Mouse (Mus musculus): ENCODE results near the gene Cdip1. TPM values are rescaled to one million over a fixed set of nuclear protein-coding genes. Genes with fewer than 3 reads are reported as not detected.
"Not testable (repeated sequence)": the region's sequence is repeated elsewhere in the genome, so short reads cannot be mapped to it uniquely, and the experiment has no call there.

The Cdip1 gene
- total RNA-seq, 2 experiments from 2014 or later, result 107 to 114 TPM

DNA sequence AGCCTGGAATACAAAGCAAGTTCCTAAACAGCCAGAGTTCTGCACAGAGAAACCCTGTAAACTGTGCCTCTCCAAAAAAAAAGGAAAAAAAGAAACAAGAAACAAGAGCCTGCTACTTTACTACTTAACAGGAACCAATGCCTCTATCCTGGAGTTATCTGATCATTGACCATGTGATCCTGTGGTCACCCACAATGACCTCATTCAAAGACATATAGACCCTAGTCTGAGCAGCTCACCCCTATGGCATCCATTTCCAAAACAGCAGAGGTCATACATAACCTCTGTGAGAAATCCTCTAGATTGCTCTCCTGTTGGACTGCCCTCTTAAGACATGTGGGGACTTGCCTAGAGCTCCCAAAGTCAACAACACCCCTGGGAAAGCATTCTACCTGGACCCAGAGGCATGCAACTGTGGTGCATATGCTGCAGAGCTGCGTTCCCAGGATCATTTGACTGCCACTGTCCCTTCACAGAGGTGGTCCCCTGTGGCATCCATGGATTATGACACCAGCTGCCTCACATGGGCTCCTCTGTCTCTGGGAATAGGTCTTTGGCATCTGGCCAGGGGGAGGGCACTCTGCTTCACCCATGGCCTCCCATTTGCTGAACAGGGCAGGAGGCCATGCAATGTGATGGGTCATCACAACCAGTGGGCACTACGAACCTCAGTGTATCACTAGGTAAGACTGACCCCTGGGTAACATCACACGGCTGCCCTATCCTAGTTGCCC, 12.8 kb downstream of the Cdip1 start:
- peak in 1 of 2 experiments; percentile 27 for DNase-seq (ENCODE audit: low spot score in 2 of 2)

GRCm38 (mm10) chr16:4773289-4773970, 16.7 kb downstream of the Cdip1 start:
- DNase-seq (ENCODE audit: low spot score in 2 of 2), result no peak

GRCm38 (mm10) chr16:4768719-4769118, 21.4 kb downstream of the Cdip1 start:
- no peak for DNase-seq (ENCODE audit: low spot score in 2 of 2)

DNA sequence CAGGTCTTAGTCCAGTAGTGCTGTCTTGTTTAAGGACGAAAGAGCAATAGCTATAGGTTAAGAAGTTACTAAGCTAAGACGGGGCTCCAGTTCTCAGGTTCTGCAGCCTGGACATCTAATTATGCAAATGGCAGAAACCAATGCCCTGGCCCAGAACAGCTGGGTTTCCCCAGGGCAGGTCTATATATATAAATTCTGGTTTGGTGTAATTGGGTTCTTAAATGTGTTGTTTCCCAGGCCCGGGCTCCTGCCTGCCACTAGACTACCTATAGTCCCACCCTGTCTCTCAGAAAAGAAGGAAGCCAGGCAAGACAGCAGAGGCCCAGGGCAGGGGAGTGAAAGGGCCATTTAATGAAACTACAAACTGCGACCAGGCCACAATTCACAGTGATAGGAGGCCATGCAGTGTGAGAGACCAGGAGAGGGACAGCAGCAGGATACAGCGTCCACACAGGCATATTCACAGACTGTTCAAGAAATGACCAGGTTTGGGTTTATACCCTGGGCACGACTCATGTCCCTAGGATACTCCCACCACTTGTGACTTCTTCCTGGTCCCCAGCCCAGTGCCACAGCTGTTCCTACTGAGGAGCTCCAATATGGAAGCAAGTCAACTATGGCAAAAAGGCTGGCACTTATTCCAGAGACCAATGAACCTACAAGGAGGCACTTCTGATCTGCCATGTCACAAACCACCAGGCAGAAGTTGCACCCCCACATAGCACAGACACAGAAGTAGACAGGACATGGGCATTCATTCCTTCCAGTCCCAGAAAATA, 22.9 kb downstream of the Cdip1 start:
- DNase-seq (ENCODE audit: low spot score in 2 of 2), result peak in 1 of 2 experiments; percentile 22

DNA sequence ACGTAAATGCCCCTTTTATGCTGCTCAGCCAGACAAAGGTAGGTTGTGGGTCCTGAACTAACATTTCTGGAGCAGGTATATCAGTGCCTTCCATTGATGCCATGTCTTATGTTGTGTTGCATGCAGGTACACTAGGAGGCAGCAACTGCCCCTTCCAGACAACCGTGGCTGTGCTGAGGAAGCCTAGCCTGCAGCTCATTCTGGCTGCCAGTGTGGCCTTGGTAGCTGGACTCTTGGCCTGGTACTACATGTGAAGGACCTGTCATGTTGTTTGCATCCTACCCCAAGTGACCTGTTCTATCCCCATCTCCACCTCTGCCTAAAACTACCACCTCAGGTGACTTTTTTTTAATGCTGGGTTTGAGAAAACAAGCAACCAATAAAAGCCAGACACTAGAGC, 24.2 kb downstream of the Cdip1 start:
- no peak for DNase-seq (ENCODE audit: low spot score in 2 of 2)

DNA sequence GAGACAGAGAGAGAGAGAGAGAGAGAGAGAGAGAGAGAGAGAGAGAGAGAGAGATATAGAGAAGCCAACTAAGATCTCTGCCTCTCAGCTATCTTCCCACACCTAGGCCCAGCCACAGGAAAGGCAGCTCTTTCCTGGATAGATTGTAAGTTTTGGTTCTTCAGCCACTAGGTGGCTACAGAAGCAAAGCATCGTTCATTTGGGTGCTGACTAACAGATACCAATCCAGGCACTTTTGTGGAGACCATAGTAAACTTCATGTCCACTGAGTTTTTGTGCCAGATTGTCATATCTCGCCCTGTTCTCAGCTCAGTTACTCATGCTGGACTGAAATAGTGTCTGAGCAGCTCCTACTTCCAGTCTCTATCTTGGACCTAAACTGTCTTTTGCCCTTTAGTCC, 26.8 kb downstream of the Cdip1 start:
- no peak for DNase-seq (ENCODE audit: low spot score in 2 of 2)

DNA sequence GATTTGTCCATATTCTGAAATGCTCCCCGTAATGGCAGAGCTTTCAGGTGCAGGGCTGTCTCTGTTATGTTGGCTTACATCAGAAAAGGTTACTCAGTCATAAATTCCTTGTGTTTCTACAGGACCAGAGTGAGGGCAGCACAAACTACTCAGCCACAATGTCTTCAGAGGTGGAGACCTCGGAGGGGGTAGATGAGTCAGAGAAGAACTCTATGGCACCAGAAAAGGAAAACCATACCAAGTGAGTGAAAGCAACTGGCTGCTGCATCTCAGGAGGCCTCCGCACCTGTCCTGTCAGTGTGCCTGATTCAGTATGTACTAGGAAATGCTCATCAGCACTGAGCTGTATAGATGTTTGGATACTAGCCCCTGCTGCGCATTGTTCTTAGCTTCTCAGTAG, 27.7 kb downstream of the Cdip1 start:
- DNase-seq (ENCODE audit: low spot score in 2 of 2), result no peak

- not testable (repeated sequence) for DNase-seq (ENCODE audit: low spot score in 2 of 2)
These were observed 33.3 kb downstream of the Cdip1 start for GRCm38 (mm10) chr16:4756660-4757335.

DNA sequence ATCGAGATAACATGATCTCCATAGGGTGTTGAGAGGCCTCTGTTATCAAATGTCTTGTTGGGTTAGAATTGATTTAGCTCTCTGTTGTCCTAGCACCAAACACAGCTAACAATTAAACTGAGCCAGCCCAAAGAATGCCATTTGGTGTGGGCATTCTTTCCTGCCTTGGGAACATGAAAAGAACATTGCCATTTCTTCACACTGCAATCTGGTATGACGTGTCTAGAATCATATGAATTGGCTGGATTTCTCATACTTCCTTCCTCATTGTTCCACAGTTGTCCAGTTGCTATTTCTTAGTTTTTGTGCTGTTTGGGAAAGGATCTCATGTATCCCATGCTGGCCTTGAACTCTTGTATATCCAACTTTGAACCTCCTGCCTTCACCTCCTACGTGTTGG, 36.0 kb downstream of the Cdip1 start:
- DNase-seq (ENCODE audit: low spot score in 2 of 2), result no peak

DNA sequence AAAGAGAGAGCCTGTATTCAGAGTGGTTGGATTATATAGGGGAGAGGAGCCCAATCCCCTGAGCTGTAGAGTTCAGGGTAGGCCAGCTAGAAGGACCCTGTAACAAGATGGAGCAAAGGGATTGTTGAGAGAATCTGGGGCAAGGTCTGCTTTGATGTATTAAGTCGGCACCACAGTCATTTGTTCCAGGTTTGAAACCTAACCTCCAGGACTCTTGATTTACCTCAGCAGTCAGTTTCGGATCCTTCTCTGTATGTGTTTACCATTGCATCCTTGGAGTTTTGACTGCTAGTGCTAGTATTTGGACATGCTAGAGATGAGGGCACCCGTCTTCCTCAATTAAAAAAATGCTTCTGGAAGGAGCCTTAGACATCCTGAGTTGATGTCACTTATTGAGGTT, 37.9 kb downstream of the Cdip1 start:
- no peak for DNase-seq (ENCODE audit: low spot score in 2 of 2)

- DNase-seq (ENCODE audit: low spot score in 2 of 2), result no peak
These were observed 47.9 kb downstream of the Cdip1 start for GRCm38 (mm10) chr16:4742186-4742585.

GRCm38 (mm10) chr16:4739994-4740393, 50.1 kb downstream of the Cdip1 start:
- DNase-seq (ENCODE audit: low spot score in 2 of 2), result no peak

DNA sequence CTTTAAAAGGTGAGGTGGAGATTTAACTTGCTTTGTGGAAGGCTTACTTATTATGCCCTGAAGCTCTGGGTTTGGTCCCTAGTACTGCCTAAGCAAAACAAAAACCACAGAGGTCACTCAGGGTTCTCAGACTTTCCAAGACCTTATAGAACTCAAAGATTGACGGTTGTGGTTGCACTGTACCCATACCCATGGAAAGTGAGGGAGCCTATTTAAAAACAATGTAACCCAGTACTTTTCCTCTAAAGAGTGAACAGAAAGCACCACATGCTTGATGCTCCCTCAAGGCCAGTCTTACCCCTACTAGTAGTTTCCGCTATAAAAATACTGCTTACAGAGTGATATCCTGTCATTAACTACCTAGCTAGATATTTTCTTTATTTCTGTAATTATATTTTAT, 53.8 kb downstream of the Cdip1 start:
- DNase-seq (ENCODE audit: low spot score in 2 of 2), result no peak

DNA sequence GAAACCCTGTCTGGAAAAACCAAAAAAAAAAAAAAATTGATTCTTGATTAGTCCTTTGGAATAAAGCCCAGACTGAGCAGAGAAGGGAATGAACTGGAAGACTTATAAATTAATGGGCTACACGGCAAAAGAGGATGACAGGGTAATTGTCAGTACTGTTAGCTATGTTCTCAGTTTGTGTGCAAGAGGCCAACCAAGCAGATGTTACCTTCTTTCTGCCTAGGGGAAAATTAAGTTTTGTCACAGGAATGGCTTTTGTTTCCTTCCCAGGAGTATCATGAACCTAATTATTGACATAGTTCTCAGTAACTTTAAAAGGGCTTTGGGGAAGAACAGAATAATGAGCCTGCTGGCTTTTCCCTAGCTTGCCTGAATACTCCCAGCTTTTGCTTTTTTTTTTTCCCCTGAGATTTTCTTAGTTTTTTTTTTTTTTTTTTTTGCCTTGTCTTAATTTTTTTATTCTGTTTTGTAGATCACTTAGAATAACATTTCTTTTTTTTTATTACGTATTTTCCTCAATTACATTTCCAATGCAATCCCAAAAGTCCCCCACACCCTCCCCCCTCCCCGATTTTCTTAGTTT, 59.2 kb downstream of the Cdip1 start:
- no peak for DNase-seq (ENCODE audit: low spot score in 2 of 2)

DNA sequence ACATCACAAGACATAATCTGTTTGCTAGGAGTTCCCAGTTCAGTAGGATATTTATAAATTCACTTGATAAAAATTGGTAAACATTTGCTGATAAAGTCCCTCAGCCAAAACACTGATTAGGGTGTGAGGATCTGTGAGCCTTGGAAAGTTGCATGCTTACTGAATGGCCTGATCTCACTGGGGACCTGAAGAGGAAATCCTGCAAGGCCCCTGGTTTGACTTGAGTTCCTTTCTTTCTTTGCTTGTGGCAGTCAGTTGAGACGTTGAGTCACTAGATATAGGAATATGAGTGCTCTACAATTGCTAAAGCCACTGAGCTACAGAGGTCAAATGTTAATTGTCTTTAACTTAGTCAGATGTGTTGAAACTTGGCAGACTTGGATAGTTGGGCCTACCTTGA, 62.1 kb downstream of the Cdip1 start:
- no peak for DNase-seq (ENCODE audit: low spot score in 2 of 2)

DNA sequence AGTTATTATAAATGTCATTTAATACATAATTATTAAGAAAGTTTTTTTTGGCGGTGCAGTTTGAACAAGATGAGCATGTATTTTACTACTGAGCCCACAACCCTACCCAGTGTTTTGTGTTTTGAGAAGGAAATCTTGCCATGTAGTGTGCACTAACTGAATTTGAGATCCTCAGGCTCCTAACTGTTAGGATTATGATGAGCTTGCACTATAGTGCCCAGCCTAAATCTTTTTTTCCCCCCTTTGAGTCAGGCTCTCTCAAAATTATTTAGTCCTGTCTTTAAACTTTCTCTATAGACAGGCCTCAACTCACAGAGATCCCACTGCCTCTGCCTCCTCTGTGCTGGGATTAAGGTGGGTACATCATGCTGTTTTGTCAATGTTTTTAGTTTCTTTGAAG, 62.6 kb downstream of the Cdip1 start:
- no peak for DNase-seq (ENCODE audit: low spot score in 2 of 2)

- DNase-seq (ENCODE audit: low spot score in 2 of 2), result no peak
These were observed 63.5 kb downstream of the Cdip1 start for GRCm38 (mm10) chr16:4726528-4727128.

DNA sequence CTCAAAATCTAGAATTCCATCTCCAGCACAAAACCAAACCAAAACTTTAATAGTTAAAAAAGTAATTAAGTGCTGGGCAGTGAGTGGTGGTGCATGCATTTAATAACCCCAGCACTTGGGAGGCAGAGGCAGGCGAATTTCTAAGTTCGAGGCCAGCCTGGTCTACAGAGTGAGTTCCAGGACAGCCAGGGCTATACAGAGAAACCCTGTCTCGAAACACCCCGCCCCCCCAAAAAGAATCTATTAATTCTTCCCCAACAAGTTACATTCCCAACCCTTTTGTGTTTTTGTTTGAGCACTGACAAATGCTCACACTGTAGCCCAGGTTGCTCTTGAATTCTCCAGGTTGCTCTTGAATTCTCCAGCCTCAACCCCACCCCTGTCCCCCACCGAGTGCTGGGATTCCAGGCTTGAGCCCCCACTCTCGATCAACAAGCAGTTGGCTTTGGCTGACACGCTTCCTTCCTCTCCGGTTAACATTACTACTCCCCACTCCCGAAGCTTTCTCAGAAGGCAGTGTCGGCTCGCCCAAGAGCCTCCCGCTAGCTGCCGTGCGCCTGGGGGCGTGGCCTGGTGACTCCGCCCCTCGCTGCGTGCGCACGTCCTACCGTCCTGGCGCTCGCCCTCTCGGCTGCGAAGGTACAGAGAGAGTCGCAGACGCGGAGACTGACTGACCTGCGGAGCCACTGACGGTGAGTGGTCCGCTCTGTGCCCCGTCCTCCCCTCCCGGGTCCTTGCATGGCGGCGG, 64.1 kb downstream of the Cdip1 start, which contains the start of gene Hmox2:
TSS of gene Hmox2 (plus strand) at position 582 of the 748 bp plus-strand sequence.
- peak; percentile 92 to 94 for DNase-seq (ENCODE audit: low spot score in 2 of 2)

DNA sequence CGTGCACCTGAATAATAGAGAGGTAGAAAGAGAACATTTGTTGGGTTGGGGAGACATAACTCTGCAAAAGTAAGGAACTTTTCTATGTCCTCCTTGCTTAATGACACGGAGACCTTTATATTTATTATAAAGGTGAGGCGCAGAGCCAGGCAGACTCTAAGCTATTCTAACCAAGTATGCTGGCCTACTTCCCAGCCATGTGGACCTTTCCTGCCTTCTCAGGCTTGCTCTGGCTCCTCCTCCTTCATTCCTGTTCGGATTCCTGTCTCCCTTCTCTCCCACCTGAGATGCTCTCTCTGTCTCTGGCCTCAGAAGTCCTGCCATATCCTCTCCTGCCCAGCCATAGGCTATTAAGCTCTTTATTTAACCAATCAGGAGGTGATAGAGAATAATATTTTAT, 64.8 kb downstream of the Cdip1 start:
- DNase-seq (ENCODE audit: low spot score in 2 of 2), result no peak

- no peak for DNase-seq (ENCODE audit: low spot score in 2 of 2)
These were observed 67.2 kb downstream of the Cdip1 start for GRCm38 (mm10) chr16:4722915-4723209.

Data from gastrocnemius, postnatal 4 days (tissue).